In genomic region chr11:117888168-117888852, GRCm38 (mm10) we compare ENCODE assay signal across 10 mouse cellular contexts. TPM values are rescaled to one million over a fixed set of nuclear protein-coding genes. Genes with fewer than 3 reads are reported as not detected.
DNase-seq lines count a peak whose midpoint lies in the region; ATAC-seq lines count a peak whose summit lies in the region.
"Had no signal": no experiment of that assay in that cellular context is flagged by ENCODE, and none has a peak within 500 bp of the region (broad histone marks: within the 10 kb centered on the region; RNA-seq: fewer than 3 reads in every experiment).

No protein-coding gene starts in this region.

- H3K9ac ChIP-seq in hindbrain, embryonic 12.5 days, result peak overlapping the region; percentile 39; the same call in 1 of the 2 replicates

- WGBS in heart, embryonic 10.5 days, result 15% methylated on average over 20 of the region's 20 CpGs
- WGBS in hindbrain, embryonic 12.5 days, result 8% methylated on average over 20 of the region's 20 CpGs
- WGBS in midbrain, embryonic 10.5 days, result 9% methylated on average over 20 of the region's 20 CpGs

- peaks cover 66% of the 10 kb centered on the region for H3K27me3 ChIP-seq in heart, embryonic 10.5 days (ENCODE audit: insufficient read depth, poor library complexity, severe bottlenecking)
- H3K27me3 ChIP-seq in hindbrain, embryonic 12.5 days, result peaks cover 48% of the 10 kb centered on the region
- H3K27me3 ChIP-seq in midbrain, embryonic 10.5 days (ENCODE audit: low read depth, poor library complexity, severe bottlenecking), result peaks cover 83% of the 10 kb centered on the region

- intact Hi-C loops in heart, postnatal 10 days (cut with DNase I), result no loop called here

- peaks cover 50% of the 10 kb centered on the region for H3K4me1 ChIP-seq in heart, embryonic 10.5 days
- peaks cover 38% of the 10 kb centered on the region for H3K4me1 ChIP-seq in hindbrain, embryonic 12.5 days
- H3K4me1 ChIP-seq in midbrain, embryonic 10.5 days, result peaks cover 40% of the 10 kb centered on the region

- no peaks in the 10 kb centered on the region for H3K36me3 ChIP-seq in heart, embryonic 10.5 days
- H3K36me3 ChIP-seq in hindbrain, embryonic 12.5 days, result no peaks in the 10 kb centered on the region
- H3K36me3 ChIP-seq in midbrain, embryonic 10.5 days, result no peaks in the 10 kb centered on the region

- peak overlapping the region; percentile 51 for H3K4me3 ChIP-seq in heart, embryonic 10.5 days
- peak overlapping the region; percentile 23 for H3K4me3 ChIP-seq in hindbrain, embryonic 12.5 days
- peak overlapping the region; percentile 48 for H3K4me3 ChIP-seq in midbrain, embryonic 10.5 days

- peak overlapping the region; percentile 51 for H3K4me2 ChIP-seq in hindbrain, embryonic 12.5 days (replicated peaks)

- ATAC-seq in hindbrain, embryonic 12.5 days (ENCODE audit: low FRiP score), result peak; percentile 26; the same call in 1 of the 2 replicates

- H3K27ac ChIP-seq in heart, embryonic 10.5 days, result peak overlapping the region; percentile 80
- no peak overlapping the region for H3K27ac ChIP-seq in hindbrain, embryonic 12.5 days
- H3K27ac ChIP-seq in midbrain, embryonic 10.5 days (replicated peaks), result peak overlapping the region; percentile 80

- DNase-seq in heart, embryonic 10.5 days (ENCODE audit: low spot score), result no peak
- no peak for DNase-seq in heart, postnatal 10 days
- peak; percentile 88 for DNase-seq in R1 (ENCODE audit: low read depth, low spot score)
- peak; percentile 37 for DNase-seq in midbrain, embryonic 10.5 days (ENCODE audit: low spot score)
- DNase-seq in adrenal gland, adult 18-20 months (ENCODE audit: low spot score in 2 of 2), result no peak
- no peak for DNase-seq in testis, postnatal 10 days (ENCODE audit: low spot score)
- DNase-seq in spleen, postnatal 14 days (ENCODE audit: low spot score in 2 of 2), result no peak
- DNase-seq: gastrocnemius, postnatal 14 days; layer of hippocampus, postnatal 36 days had no signal

- H3K9me3 ChIP-seq in heart, embryonic 10.5 days, result no peaks in the 10 kb centered on the region
- no peaks in the 10 kb centered on the region for H3K9me3 ChIP-seq in hindbrain, embryonic 12.5 days (replicated peaks)
- H3K9me3 ChIP-seq in midbrain, embryonic 10.5 days (replicated peaks), result no peaks in the 10 kb centered on the region

RNA-seq across cellular contexts. Expression of gene Tha1, which starts 15.0 kb away (rescaled TPM):
- 4.0 and 4.3 TPM in 2 replicates for polyA plus RNA-seq in heart, embryonic 10.5 days (2016; fragmentation: Nextera tagmentation; extraction: Ambion mirVana)
- total RNA-seq in heart, postnatal 10 days (2021), result 1 to 10 TPM; 5.1 to 5.7 TPM
- 2.7 and 3.1 TPM in 2 replicates for polyA plus RNA-seq in hindbrain, embryonic 12.5 days (2016; fragmentation: Nextera tagmentation; extraction: Ambion mirVana)
- 5.0 and 5.2 TPM in 2 replicates for polyA plus RNA-seq in midbrain, embryonic 10.5 days (2016; fragmentation: Nextera tagmentation; extraction: Ambion mirVana)
- 10 to 100 TPM in 1 of 2 experiments, 1 to 10 TPM in 1; 9.4 to 13.0 TPM for total RNA-seq in adrenal gland, adult 18-20 months (2021)

RNA-seq across cellular contexts. Expression of gene Tmem235, which starts 27.8 kb away (rescaled TPM):
- not detected in 2 replicates for polyA plus RNA-seq in heart, embryonic 10.5 days (2016; fragmentation: Nextera tagmentation; extraction: Ambion mirVana)
- total RNA-seq in heart, postnatal 10 days (2021), result not detected
- polyA plus RNA-seq in hindbrain, embryonic 12.5 days (2016; fragmentation: Nextera tagmentation; extraction: Ambion mirVana), result not detected in 2 replicates
- not detected in 2 replicates for polyA plus RNA-seq in midbrain, embryonic 10.5 days (2016; fragmentation: Nextera tagmentation; extraction: Ambion mirVana)
- total RNA-seq in adrenal gland, adult 18-20 months (2021), result not detected
- total RNA-seq: gastrocnemius, postnatal 14 days had no signal

RNA-seq across cellular contexts. Expression of gene Birc5, which starts 39.3 kb away (rescaled TPM):
- 275 and 334 TPM in 2 replicates for polyA plus RNA-seq in heart, embryonic 10.5 days (2016; fragmentation: Nextera tagmentation; extraction: Ambion mirVana)
- total RNA-seq in heart, postnatal 10 days (2021), result 10 to 100 TPM; 17.4 to 18.4 TPM
- 181 and 190 TPM in 2 replicates for polyA plus RNA-seq in hindbrain, embryonic 12.5 days (2016; fragmentation: Nextera tagmentation; extraction: Ambion mirVana)
- polyA plus RNA-seq in midbrain, embryonic 10.5 days (2016; fragmentation: Nextera tagmentation; extraction: Ambion mirVana), result 373 and 413 TPM in 2 replicates
- 1 to 10 TPM in 1 of 2 experiments, under 1 TPM in 1; 0.61 to 1.2 TPM for total RNA-seq in adrenal gland, adult 18-20 months (2021)

Comparison
In these comparisons a context has a peak if more than half of its experiments do, and no peak if none do; other contexts are left out.
1. DNase-seq: peak in R1 (single experiment) and midbrain, embryonic 10.5 days (single experiment); none in heart, embryonic 10.5 days (single experiment), heart, postnatal 10 days (0 of 2), adrenal gland, adult 18-20 months (0 of 2), testis, postnatal 10 days (single experiment) and spleen, postnatal 14 days (0 of 2).
2. Peak in every context shown above with its lines, with median percentiles within 50 percentile points of each other: H3K4me3 ChIP-seq.